Mouse (Mus musculus) monocyte, adult 2 months (primary cell): ENCODE data around the gene Helb.

ENCODE experiments used
- DNase-seq, 2 experiments: peaks; one replicate each; pipeline ENCODE4 v3.0.0; 2022; ENCODE audit warnings: low spot score in 2 of 2, low read depth in 1 of 2

Helb gene

GRCm38 (mm10) chr10:120095136-120095535 lies 17.7 kb downstream of the Helb start:
- DNase-seq, result no peak

GRCm38 (mm10) chr10:120092548-120092947 lies 20.2 kb downstream of the Helb start:
- DNase-seq, result no peak

DNA sequence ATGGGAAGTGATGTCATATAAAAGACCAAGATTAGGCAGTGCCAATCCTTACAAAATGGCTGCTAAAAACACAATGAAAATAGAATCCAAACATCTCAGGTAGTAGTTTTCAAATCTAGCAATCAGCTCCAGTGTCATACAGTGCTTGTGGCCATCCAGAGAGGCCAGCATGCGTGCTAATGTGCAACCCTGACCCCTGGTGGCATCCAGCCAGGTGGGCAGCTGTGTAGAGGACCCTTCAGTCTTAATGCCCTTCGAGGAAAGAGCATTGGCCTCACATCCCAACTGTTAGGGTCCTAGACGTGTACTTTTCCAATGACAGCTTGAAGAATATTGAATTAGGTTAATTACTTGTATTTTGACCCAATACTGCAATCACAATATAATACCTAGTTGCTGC lies 34.9 kb downstream of the Helb start:
- DNase-seq, result no peak

DNA sequence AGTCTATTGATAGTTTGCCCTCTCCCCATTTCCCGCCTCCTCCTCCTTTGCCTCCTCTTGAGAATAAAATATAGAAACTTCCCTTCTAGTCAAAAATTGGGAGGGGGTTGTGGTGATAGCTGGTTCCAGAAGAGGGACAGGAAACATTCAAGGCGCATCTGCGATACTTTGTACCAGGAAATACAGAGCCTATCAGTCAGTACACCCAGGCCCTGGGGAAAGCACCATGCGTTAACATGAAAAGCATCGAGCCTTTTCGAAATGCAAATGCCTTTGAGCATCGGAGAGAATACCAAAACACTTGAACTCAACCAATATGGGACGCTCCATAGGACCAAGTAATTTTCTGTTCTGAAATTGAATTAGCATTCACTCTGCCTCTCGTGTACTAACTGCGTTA lies 46.5 kb downstream of the Helb start:
- DNase-seq, result no peak

- peak in 1 of 2 experiments; percentile 35 for DNase-seq
These were observed 48.4 kb downstream of the Helb start for GRCm38 (mm10) chr10:120064424-120064823.

DNA sequence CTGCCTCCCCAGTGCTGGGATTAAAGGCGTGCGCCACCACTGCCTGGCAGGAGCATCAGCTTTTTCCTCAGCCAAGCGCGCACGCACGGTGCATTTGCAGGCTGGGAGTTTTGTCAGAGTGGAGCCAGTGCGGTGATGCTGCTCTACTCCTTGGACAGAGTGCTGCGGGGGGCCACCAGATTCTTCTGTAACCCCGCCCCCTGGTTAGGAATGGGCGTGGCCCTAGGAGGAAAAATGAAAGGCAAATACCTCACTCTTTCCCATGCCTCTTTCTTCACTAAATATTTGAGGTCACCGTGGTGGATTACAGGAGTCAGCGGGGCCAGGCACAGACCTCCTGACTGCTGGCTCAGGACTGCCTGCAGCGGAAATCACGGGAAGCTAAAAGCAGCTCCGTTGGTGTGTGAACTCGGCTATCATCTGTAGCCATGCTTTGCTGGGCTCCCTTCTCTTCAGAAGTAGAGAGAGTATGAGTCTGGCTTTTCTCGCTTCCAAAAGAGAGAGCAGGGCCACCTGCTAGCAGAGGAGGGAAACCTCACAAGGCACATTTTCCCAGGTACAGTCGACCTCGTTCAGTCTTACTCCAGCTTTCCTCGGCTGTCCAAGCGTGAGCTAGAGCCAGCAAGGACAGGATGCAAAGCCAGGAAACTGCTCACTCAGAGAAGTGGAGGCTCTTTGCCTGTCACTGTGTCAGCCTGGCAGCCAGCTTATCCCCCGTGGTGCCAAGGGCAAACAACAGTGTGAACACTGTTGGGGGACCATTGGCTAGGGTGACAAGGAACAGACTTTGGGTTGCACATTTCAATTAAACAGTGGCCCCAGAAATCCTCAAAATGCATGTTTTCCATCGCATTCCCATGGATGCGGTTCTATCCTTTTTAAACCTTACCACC lies 51.3 kb downstream of the Helb start:
- DNase-seq, result no peak

DNA sequence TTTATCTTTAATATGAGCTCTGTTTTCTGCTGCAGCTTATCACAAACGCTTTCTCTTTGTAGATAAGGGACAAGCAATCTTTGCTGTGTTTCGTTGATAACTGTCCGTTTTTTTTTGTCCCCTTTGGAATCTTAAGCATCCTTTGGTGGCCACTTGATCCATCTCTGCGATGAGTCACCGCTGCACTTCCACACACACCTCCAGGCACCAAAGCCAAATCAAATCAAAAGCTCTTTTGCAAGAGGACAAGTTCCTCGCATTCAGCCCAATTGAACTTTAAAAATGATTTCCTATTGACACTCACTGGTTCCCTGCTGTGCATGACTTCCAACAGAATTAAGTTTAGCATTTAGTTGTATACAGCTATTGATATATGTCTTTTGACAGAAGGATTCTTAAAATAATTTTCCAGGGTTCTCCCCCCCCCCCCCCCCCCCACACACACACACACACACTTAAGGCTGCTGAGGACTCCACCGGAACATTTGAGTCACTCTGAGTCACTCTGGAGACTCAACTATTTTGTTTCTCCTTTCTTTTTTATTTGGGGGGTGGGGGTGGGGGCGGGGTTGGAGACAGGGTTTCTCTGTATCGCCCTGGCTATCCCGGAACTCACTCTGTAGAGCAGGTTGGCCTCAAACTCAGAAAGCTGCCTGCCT lies 52.1 kb downstream of the Helb start:
- no peak for DNase-seq

DNA sequence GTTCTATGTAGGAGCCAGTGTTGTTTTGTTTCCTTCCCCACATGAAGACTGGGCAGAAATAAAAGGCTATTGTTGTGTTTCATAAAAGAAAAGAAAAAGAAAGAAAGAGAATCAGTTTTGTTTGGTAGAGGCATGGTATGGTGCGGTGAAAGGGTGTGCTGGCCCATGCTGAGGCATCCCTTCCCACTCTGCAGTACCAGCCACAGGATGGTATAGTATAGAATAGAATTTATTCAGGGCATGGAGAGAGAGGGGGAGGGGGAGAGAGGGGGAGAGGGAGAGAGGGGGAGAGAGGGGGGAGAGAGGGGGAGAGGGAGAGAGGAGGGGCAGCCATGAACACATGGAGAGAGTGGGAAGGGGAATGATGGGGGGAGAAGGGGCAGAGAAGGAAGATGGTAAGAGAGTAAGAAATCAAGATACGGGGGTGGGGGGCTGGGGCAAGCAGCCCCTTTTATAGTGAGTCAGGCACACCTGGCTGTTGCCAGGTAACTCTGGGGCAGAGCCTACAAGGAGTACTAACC lies 68.0 kb downstream of the Helb start:
- DNase-seq, result no peak

- no peak for DNase-seq
These were observed 68.5 kb downstream of the Helb start for GRCm38 (mm10) chr10:120044237-120044636.

DNA sequence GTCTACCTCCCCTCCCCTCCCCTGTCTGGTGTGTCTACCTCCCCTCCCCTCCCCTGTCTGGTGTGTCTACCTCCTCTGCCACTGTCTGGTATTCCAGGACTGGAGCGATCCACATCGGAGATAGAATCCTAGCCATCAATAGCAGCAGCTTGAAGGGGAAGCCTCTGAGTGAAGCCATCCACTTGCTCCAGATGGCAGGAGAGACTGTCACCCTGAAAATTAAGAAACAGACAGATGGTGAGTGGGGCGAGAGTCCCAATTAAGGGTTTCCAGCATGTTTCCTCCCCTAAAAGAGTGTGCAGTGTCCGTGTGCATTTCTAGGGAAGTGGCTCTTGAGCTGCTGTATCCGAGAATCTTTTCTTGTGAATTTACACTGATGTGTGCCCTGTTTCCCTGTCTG lies 74.6 kb downstream of the Helb start:
- DNase-seq, result no peak

- no peak for DNase-seq
These were observed 77.0 kb downstream of the Helb start for GRCm38 (mm10) chr10:120035824-120036223.

DNA sequence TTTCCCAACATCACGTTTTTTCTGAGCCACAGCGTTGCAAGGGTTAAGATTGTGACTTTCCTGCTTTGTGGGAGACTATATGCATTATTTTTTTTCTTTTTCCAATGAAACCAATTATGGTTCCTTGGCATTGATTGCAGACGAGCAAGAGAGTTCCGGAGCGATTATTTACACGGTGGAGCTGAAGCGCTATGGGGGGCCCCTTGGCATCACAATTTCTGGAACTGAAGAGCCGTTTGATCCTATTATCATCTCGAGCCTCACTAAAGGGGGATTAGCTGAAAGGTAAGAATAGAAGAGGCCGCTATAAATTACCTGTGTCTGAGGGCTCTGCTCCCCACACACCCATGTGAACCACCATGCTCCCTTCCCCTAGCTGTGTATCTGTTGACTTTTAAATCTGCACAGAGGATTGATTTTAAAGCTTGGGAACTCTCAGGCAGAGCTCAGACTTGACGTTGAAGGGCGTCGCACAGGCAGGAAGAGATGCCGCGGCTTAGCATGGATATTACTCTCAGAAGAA lies 77.5 kb downstream of the Helb start:
- DNase-seq, result no peak

DNA sequence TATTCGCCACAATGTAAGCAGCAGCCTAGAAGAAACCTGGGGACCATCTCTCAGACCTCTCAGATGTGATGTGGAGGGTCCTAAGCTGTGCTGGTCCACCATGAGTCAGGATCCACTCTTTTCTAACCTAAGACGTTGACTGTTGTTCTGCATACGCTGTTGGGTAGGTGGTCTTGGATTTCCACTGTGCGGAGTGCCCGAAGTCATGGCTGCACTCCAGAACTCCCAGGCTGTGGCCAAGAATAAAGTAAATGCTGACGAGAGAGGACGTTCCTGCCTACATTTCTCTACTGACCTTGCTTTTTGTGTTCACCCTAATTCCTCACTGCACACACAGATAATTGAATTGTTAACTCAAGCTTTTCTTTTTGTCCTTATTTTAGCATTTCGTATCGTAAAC lies 78.9 kb downstream of the Helb start:
- DNase-seq, result no peak
